ENCODE assay signal across 16 mouse cellular contexts in the genomic region with DNA sequence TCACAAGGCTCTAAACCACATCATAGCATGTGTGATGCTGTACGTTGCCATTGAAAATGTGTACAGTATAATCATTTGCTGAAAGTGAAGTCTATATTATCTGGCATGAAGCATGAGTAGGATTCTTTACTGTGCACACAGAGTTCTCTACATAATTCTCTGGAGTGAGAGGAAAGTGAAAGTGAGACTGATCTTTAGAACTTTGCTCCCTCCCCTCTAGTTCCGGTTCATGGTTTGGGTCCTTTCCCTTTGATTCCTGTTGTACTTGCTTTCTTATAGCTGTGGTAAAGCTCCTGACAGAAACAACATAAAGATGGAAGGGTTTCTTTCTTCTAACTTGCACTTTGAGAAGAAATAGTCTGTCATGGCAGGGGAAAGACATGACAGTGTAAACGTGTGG.
"Had no signal": no experiment of that assay in that cellular context is flagged by ENCODE, and none has a peak within 500 bp of the region (broad histone marks: within the 10 kb centered on the region; RNA-seq: fewer than 3 reads in every experiment).

No protein-coding gene starts in this region.

- H3K4me3 ChIP-seq: layer of hippocampus, adult 2 months; left cerebral cortex, adult 2 months; limb, embryonic 10.5 days; liver, embryonic 12.5 days; lung, embryonic 15.5 days; megakaryocyte, embryonic 14.5 days; midbrain, embryonic 15.5 days; neural tube, embryonic 12.5 days; stomach, embryonic 15.5 days had no signal

- H3K27me3 ChIP-seq: liver, embryonic 12.5 days; lung, embryonic 15.5 days; megakaryocyte, embryonic 14.5 days; midbrain, embryonic 15.5 days; neural tube, embryonic 12.5 days; stomach, embryonic 15.5 days had no signal

- H3K27ac ChIP-seq: kidney, postnatal 0 days; layer of hippocampus, adult 2 months; left cerebral cortex, adult 2 months; limb, embryonic 10.5 days; liver, embryonic 12.5 days; lung, embryonic 15.5 days; macrophage; midbrain, embryonic 15.5 days; neural tube, embryonic 12.5 days; stomach, embryonic 15.5 days had no signal

- DNase-seq: kidney, adult 18-20 months; lung, postnatal 14 days; right cerebral cortex, postnatal 4 days; thymus, adult 2 months; thymus, postnatal 25 days had no signal

- ATAC-seq: liver, embryonic 12.5 days; midbrain, embryonic 15.5 days had no signal

- H3K36me3 ChIP-seq: limb, embryonic 10.5 days; liver, embryonic 12.5 days; lung, embryonic 15.5 days; midbrain, embryonic 15.5 days; neural tube, embryonic 12.5 days; stomach, embryonic 15.5 days had no signal

- H3K4me1 ChIP-seq: limb, embryonic 10.5 days; liver, embryonic 12.5 days; lung, embryonic 15.5 days; midbrain, embryonic 15.5 days; neural tube, embryonic 12.5 days; stomach, embryonic 15.5 days had no signal
